Mouse (Mus musculus) lung, adult 2 months (tissue): ENCODE results near the gene Otop2. TPM values are rescaled to one million over a fixed set of nuclear protein-coding genes. Genes with fewer than 3 reads are reported as not detected.
A peak's percentile ranks its signal among the peaks of the same experiment; 100 is the strongest.

ENCODE experiments used
- DNase-seq: peaks from one replicate; pipeline ENCODE4 v3.0.0; 2022
- H3K4me1 ChIP-seq: fragments of 200-500 bp; 2 replicates; pipeline ENCODE4 v1.6.1; 2011; ENCODE audit warnings: low read length; ENCODE audit not compliant: control insufficient read depth, insufficient read depth
- H3K4me3 ChIP-seq: fragments of 200-500 bp; replicated peaks from 2 replicates; pipeline ENCODE3; 2011; ENCODE audit warnings: low read depth, mild to moderate bottlenecking, control low read depth, low read length; ENCODE audit errors: extremely low read depth
- CTCF ChIP-seq: fragments of 200-500 bp; IDR thresholded peaks from 2 replicates; pipeline ENCODE4 v1.5.1; 2011; ENCODE audit warnings: mild to moderate bottlenecking, low read length, control low read depth; ENCODE audit not compliant: insufficient read depth
- POLR2A ChIP-seq: fragments of 200-500 bp; IDR thresholded peaks from 2 replicates; pipeline ENCODE4 v1.6.1; 2011; ENCODE audit warnings: low read depth, mild to moderate bottlenecking, control low read depth, low read length, borderline replicate concordance; ENCODE audit errors: extremely low read depth
- WGBS: fragments of 180-500 bp; shearing (Covaris S2); methylation state at CpG from one replicate; pipeline ENCODE4 v1.1.7; 2018; 5-methylcytosine and 5-hydroxymethylcytosine counted together
- polyA plus RNA-seq: library from polyadenylated mRNA; depleted of rRNA; stranded (reverse); fragments of >200 nt; gene quantifications from 2 replicates; pipeline ENCODE4 v1.2.3, GENCODE M21; 2012; rRNA removed

Gene Otop2
- polyA plus RNA-seq = 8.3 TPM in 1 of 2 replicates, not detected in the other

GRCm38 (mm10) chr11:115306863-115307262 lies at the start of gene Otop2:
Gene Otop2 (plus strand): TSS chr11:115307163.
- no peak for TF ChIP-seq POLR2A
- no peak for TF ChIP-seq CTCF
- 44% methylated on average over 8 of the region's 8 CpGs for WGBS
- Histone ChIP-seq H3K4me1 (no peaks in the 10 kb centered on the region), H3K4me3 (no peak within 1 kb of the TSS)
- no peak for DNase-seq

- Histone ChIP-seq H3K4me3 (no peak overlapping the region), H3K4me1 (no peaks in the 10 kb centered on the region)
- 23% methylated on average over 59 of the region's 59 CpGs for WGBS
- TF ChIP-seq CTCF = no peak
- no peak for TF ChIP-seq POLR2A
- DNase-seq = no peak
These were observed 49.0 kb upstream of the Otop2 start for GRCm38 (mm10) chr11:115257775-115258510.

GRCm38 (mm10) chr11:115259134-115259533 lies 47.8 kb upstream of the Otop2 start:
- Histone ChIP-seq H3K4me1 (no peaks in the 10 kb centered on the region), H3K4me3 (no peak overlapping the region)
- WGBS = 35% methylated on average over 4 of the region's 4 CpGs
- TF ChIP-seq CTCF (no peak), POLR2A (no peak)
- DNase-seq = no peak

- no peak for TF ChIP-seq POLR2A
- no peak for TF ChIP-seq CTCF
- DNase-seq = no peak
- H3K4me3 ChIP-seq = no peak overlapping the region
- 76% methylated on average over 11 of the region's 11 CpGs for WGBS
- no peaks in the 10 kb centered on the region for H3K4me1 ChIP-seq
These were observed 44.0 kb upstream of the Otop2 start for GRCm38 (mm10) chr11:115262954-115263353.

GRCm38 (mm10) chr11:115264136-115264861 lies 42.7 kb upstream of the Otop2 start:
- DNase-seq = no peak
- H3K4me3 ChIP-seq = no peak overlapping the region

GRCm38 (mm10) chr11:115264862-115265668 lies 41.9 kb upstream of the Otop2 start:
- DNase-seq = no peak
- TF ChIP-seq CTCF (peak; percentile 32; the same call in 1 of the 2 replicates), POLR2A (no peak)
- H3K4me3 ChIP-seq = no peak overlapping the region
- WGBS = 8% methylated on average over 39 of the region's 39 CpGs
- H3K4me1 ChIP-seq = no peaks in the 10 kb centered on the region

More at GRCm38 (mm10) chr11:115264136-115264861, 42.7 kb upstream of the Otop2 start:
- WGBS = 63% methylated on average over 7 of the region's 7 CpGs
- H3K4me1 ChIP-seq = no peaks in the 10 kb centered on the region
- no peak for TF ChIP-seq POLR2A
- TF ChIP-seq CTCF = no peak

- no peak for DNase-seq
- Histone ChIP-seq H3K4me1 (no peaks in the 10 kb centered on the region), H3K4me3 (no peak overlapping the region)
- 8% methylated on average over 20 of the region's 20 CpGs for WGBS
- TF ChIP-seq CTCF (no peak), POLR2A (no peak)
These were observed 41.1 kb upstream of the Otop2 start for GRCm38 (mm10) chr11:115265771-115266399.

- Histone ChIP-seq H3K4me1 (no peaks in the 10 kb centered on the region), H3K4me3 (no peak overlapping the region)
- 5% methylated on average over 21 of the region's 22 CpGs for WGBS
- no peak for DNase-seq
- TF ChIP-seq CTCF = no peak
- no peak for TF ChIP-seq POLR2A
These were observed 40.6 kb upstream of the Otop2 start for GRCm38 (mm10) chr11:115266400-115266778.
